Mouse (Mus musculus) midbrain, embryonic 16.5 days (tissue): ENCODE data around the gene Ifnl3. TPM values are rescaled to one million over a fixed set of nuclear protein-coding genes. Genes with fewer than 3 reads are reported as not detected.
"Not testable (repeated sequence)": the region's sequence is repeated elsewhere in the genome, so short reads cannot be mapped to it uniquely, and the experiment has no call there.

ENCODE experiments used
- ATAC-seq: fragments of 200-750 bp; cut with Nextera tagmentation; 2 replicates; pipeline ENCODE4 v1.8.0; 2017; ENCODE audit warnings: moderate TSS enrichment
- H3K27ac ChIP-seq: fragments of 300-500 bp; sonication (generic); 2 replicates; pipeline ENCODE4 v1.5.1; 2014; ENCODE audit warnings: mild to moderate bottlenecking, low read length, mixed read lengths
- H3K27me3 ChIP-seq: fragments of 300-500 bp; sonication (generic); 2 replicates; pipeline ENCODE4 v1.6.1; 2014; ENCODE audit warnings: low read depth, low read length, mixed read lengths; ENCODE audit not compliant: control insufficient read depth, insufficient read depth
- H3K36me3 ChIP-seq: fragments of 300-500 bp; sonication (generic); 2 replicates; pipeline ENCODE4 v1.6.1; 2014; ENCODE audit warnings: mild to moderate bottlenecking, low read length, moderate library complexity, mixed read lengths; ENCODE audit not compliant: control insufficient read depth, insufficient read depth
- H3K4me1 ChIP-seq: fragments of 300-500 bp; sonication (generic); 2 replicates; pipeline ENCODE4 v1.6.1; 2014; ENCODE audit warnings: mild to moderate bottlenecking, low read length, mixed read lengths; ENCODE audit not compliant: control insufficient read depth, insufficient read depth
- H3K4me2 ChIP-seq: fragments of 300-500 bp; sonication (generic); 2 replicates; pipeline ENCODE4 v1.6.1; 2014; ENCODE audit warnings: mild to moderate bottlenecking, low read length, mixed read lengths
- H3K4me3 ChIP-seq: fragments of 300-500 bp; sonication (generic); 2 replicates; pipeline ENCODE4 v1.5.1; 2014; ENCODE audit warnings: low read depth, mild to moderate bottlenecking, low read length, moderate library complexity, mixed read lengths
- H3K9ac ChIP-seq: fragments of 300-500 bp; sonication (generic); 2 replicates; pipeline ENCODE4 v1.6.1; 2014; ENCODE audit warnings: low read depth, low read length, mixed read lengths
- H3K9me3 ChIP-seq: fragments of 300-500 bp; sonication (generic); replicated peaks from 2 replicates; pipeline ENCODE4 v1.6.1; 2014; ENCODE audit warnings: mild to moderate bottlenecking, low read length, mixed read lengths; ENCODE audit not compliant: control insufficient read depth, poor library complexity, severe bottlenecking
- WGBS: fragments of 180-500 bp; shearing (Covaris S2); extraction: QIAGEN DNeasy Blood & Tissue Kit; methylation state at CpG from one replicate; pipeline ENCODE4 v1.1.7; 2014; 5-methylcytosine and 5-hydroxymethylcytosine counted together
- polyA plus RNA-seq: library from polyadenylated mRNA; unstranded; fragments of >200 nt; fragmentation: Nextera tagmentation; extraction: Ambion mirVana; gene quantifications from 2 replicates; pipeline ENCODE4 v1.2.1, GENCODE M21; 2015

Ifnl3 gene
- polyA plus RNA-seq, 1 experiment from 2014 or later = not detected

DNA sequence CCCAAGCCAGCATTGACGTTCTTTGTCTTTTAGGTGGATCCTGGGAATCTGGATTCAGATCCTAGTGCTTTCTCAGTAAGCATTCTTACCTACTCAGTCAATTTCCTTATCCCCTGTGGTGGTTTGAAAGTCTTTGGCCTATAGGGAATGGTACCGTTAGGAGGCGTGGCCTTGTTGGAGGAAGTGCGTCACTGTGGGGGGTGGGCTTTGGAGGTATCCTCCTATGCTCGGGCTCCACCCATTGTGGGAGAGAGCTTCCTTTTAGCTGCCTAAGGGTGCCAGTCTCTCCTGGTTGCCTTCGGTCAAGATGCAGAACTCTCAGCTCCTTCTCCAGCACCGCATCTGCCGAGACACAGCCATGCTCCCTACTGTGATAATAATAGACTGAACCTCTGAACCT, 30.3 kb upstream of the Ifnl3 start:
- H3K4me2 ChIP-seq = no peak overlapping the region
- H3K27ac ChIP-seq = no peak overlapping the region
- 85% methylated on average over 8 of the region's 8 CpGs for WGBS
- H3K9me3 ChIP-seq = no peaks in the 10 kb centered on the region
- peaks cover 6% of the 10 kb centered on the region; the same call in 1 of the 2 replicates for H3K4me1 ChIP-seq
- no peaks in the 10 kb centered on the region for H3K36me3 ChIP-seq
- no peak overlapping the region for H3K4me3 ChIP-seq
- H3K27me3 ChIP-seq = peaks cover under 1% of the 10 kb centered on the region; the same call in 1 of the 2 replicates
- no peak for ATAC-seq
- H3K9ac ChIP-seq = no peak overlapping the region

DNA sequence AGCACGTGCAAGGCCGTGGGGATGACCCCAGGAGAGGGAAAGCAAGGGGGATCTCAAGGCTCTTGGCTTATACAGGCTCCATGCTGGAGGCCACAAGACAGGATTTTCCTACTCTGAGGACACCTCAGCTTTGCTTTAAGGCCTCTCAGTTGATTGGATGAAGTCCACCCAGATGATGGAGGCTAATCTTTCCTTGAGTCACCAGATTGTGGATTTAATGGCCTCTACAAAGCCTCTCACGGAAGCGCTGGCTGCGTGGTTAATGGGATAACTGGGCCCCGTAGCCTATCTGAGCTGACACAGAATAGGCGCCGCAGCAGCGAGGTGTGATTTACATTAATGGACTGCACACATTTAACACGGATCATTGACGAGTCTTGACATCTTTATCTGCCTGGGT, 27.2 kb upstream of the Ifnl3 start:
- no peak overlapping the region for H3K4me2 ChIP-seq
- H3K4me3 ChIP-seq = no peak overlapping the region
- no peaks in the 10 kb centered on the region for H3K9me3 ChIP-seq
- H3K27ac ChIP-seq = no peak overlapping the region; the same call in 1 of the 2 replicates
- no peaks in the 10 kb centered on the region for H3K36me3 ChIP-seq
- H3K9ac ChIP-seq = no peak overlapping the region
- ATAC-seq = peak; percentile 32; the same call in 1 of the 2 replicates
- 25% methylated on average over 11 of the region's 11 CpGs for WGBS
- no peaks in the 10 kb centered on the region for H3K4me1 ChIP-seq
- no peaks in the 10 kb centered on the region for H3K27me3 ChIP-seq

DNA sequence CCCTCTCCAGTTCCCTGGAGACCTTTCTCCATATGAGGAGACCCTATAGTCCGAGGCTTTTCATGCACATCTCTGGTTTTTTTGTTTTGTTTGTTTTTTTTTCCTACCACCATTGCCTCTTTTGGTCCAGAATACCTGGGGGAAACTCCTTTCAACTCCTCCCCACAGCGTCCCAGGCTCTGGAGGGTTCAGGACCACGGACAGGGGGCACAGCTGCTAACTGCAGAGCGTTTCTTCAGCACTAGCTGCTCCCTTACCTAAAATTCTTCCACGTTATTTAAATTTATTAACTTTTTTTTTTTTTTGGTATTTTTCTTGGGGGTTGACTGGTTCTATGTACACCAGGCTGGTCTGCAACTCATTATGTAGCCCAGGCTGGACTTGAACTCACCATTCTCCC, 17.1 kb upstream of the Ifnl3 start:
- no peak for ATAC-seq
- no peaks in the 10 kb centered on the region; the same call in 1 of the 2 replicates for H3K9me3 ChIP-seq
- no peaks in the 10 kb centered on the region for H3K36me3 ChIP-seq
- no peak overlapping the region for H3K4me3 ChIP-seq
- H3K27ac ChIP-seq = no peak overlapping the region
- no peaks in the 10 kb centered on the region for H3K27me3 ChIP-seq
- 9% methylated on average over 5 of the region's 5 CpGs for WGBS
- H3K9ac ChIP-seq = no peak overlapping the region
- H3K4me2 ChIP-seq = no peak overlapping the region
- H3K4me1 ChIP-seq = no peaks in the 10 kb centered on the region

DNA sequence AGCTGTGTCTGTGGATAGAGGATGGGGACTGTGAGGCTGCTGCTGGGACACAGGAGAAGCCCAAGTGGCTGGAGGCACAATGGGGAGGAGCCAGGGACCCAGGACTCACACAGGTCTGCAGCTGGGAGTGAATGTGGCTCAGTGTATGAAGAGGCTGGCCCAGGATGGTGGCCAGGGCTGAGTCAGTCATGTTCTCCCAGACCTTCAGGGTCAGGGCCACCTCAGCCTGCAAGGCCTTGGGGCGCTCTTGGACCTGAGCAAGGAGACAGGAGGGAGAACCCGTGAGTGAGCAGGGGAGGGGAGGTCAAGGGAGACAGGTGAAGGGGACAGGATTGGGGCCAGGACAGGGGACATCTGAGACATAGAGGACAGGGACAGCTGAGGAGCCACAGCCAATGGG, 13.5 kb upstream of the Ifnl3 start:
- H3K27me3 ChIP-seq, H3K4me2 ChIP-seq, H3K4me1 ChIP-seq, H3K4me3 ChIP-seq, H3K9ac ChIP-seq, H3K9me3 ChIP-seq, ATAC-seq, H3K36me3 ChIP-seq, H3K27ac ChIP-seq: not testable (repeated sequence)
- WGBS = no CpG with 5 or more reads among the region's 2 CpGs

DNA sequence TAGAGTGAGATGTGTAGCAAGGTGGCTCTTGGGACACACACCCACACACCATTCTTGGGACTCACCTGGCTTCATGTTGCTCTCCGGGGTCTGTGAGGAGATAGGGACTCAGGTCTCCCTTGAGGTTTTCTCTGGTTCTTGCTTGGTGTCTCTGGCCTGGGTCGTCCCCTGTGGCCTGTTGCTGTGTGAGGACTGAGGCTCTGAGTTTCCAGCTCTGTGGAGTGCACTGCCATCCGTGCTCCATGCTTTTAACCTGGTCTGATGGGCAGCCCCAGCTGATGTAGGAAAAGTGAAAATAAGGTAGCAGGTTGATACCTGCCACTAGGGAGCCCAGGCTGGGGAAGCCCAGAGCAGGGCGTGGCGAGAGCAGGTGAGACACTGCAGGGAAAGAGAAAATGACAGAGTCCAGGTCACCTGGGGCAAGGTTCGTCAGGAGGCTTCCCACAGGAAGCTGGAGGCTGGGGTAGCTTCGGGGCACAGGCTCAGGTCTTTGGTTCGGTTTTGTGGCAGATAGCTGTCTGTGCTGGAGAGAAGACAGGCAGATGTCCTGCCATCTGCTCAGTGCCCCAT, 12.1 kb upstream of the Ifnl3 start, which contains the start of gene Ifnl2:
Gene Ifnl2, minus strand, starts transcription at position 51 of the 570 bp plus-strand sequence.
- not testable (repeated sequence) for H3K4me3 ChIP-seq, ATAC-seq, H3K4me2 ChIP-seq, H3K9me3 ChIP-seq, H3K27me3 ChIP-seq, H3K27ac ChIP-seq, H3K4me1 ChIP-seq, H3K36me3 ChIP-seq, H3K9ac ChIP-seq
- WGBS = 69% methylated on average over 8 of the region's 8 CpGs

DNA sequence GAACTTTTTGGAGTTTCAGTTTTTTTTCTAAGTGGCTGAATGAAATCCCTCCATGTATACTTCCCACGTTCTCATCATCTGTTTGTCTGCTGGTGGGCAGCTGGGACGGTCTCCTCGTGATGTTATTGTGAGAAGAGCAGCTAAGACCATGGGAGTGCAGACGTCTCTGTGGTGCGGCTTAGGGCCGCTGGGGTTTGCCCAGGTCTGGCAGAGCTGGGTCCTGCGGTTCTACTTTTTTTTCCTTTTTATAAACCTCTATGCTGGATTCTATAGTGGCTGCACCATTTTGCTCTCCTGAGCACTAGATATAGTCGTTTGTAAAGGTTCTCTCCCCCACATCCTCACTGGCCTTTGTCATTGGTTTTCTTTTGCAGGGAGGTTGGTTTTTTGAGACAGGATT, 11.2 kb upstream of the Ifnl3 start:
- H3K27me3 ChIP-seq = no peaks in the 10 kb centered on the region; the same call in 1 of the 2 replicates
- no peaks in the 10 kb centered on the region for H3K36me3 ChIP-seq
- H3K4me2 ChIP-seq = no peak overlapping the region
- 76% methylated on average over 8 of the region's 8 CpGs for WGBS
- no peaks in the 10 kb centered on the region for H3K4me1 ChIP-seq
- H3K9ac ChIP-seq = no peak overlapping the region
- ATAC-seq = no peak
- no peaks in the 10 kb centered on the region for H3K9me3 ChIP-seq
- no peak overlapping the region for H3K27ac ChIP-seq
- H3K4me3 ChIP-seq = no peak overlapping the region

DNA sequence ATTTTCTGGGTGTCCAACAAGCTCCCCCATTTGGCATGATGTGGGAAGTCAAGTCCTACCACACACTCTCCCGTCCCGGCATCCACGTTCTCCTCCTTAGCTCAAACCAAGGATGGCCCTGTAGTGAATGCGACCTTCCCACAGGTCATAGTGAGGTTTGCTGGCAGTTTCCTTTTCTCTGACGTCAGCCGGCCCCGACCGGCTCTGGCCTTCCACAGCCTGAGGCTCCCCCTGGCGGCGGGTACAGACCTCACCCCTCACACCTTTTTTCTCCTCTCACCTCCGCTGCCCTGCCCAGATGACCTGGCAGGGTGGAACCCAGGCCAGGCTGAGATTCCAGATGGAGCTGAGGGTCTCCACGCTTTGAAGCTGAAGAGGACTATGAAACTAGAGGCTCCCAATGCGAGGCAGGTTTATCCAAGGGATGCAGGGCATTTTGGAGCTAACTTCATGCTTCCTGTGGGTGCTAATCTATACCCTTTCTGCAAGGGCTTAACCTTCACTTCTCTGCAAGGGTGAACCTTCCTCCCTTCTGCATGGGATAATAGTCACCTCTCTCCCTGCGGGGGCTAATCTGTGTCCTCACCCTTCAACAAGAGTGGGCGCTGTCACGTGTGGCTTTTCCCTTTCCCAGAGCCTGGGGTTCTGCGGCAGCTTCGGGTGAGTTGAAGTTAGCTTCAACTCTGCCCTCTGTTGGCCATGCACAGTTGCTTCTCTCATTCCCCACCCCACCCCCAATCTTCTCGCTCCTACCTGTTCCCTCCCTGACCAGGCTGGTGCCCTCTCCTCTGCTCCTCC, 5.5 kb downstream of the Ifnl3 start:
- H3K4me3 ChIP-seq = no peak overlapping the region
- H3K9ac ChIP-seq = no peak overlapping the region
- H3K36me3 ChIP-seq = no peaks in the 10 kb centered on the region
- WGBS = 9% methylated on average over 19 of the region's 19 CpGs
- no peak overlapping the region for H3K27ac ChIP-seq
- H3K4me1 ChIP-seq = no peaks in the 10 kb centered on the region
- ATAC-seq = no peak
- no peaks in the 10 kb centered on the region for H3K27me3 ChIP-seq
- no peak overlapping the region for H3K4me2 ChIP-seq
- H3K9me3 ChIP-seq = no peaks in the 10 kb centered on the region

DNA sequence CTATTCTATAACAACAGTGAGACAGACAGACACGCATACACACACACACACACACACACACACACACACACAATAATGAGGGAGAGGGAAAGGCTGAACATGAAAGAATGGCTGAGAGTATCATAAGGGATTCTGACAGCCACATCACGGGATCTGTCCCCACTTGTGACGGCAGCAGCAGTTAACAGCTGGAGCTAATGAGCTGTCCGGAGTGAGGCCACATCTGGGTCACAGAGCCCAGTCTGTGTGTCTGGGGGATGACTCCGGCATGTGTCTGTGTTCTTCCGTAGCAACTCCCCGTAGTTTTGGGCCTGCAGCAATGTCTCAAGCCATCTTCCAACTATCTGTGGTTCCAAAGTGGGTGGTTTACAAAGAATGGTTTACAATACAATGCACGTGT, 9.4 kb downstream of the Ifnl3 start:
- no peak overlapping the region for H3K4me2 ChIP-seq
- 75% methylated on average over 8 of the region's 8 CpGs for WGBS
- no peaks in the 10 kb centered on the region for H3K9me3 ChIP-seq
- no peaks in the 10 kb centered on the region for H3K36me3 ChIP-seq
- H3K4me1 ChIP-seq = no peaks in the 10 kb centered on the region
- no peak overlapping the region for H3K27ac ChIP-seq
- H3K4me3 ChIP-seq = no peak overlapping the region
- H3K9ac ChIP-seq = no peak overlapping the region
- ATAC-seq = no peak
- H3K27me3 ChIP-seq = no peaks in the 10 kb centered on the region

DNA sequence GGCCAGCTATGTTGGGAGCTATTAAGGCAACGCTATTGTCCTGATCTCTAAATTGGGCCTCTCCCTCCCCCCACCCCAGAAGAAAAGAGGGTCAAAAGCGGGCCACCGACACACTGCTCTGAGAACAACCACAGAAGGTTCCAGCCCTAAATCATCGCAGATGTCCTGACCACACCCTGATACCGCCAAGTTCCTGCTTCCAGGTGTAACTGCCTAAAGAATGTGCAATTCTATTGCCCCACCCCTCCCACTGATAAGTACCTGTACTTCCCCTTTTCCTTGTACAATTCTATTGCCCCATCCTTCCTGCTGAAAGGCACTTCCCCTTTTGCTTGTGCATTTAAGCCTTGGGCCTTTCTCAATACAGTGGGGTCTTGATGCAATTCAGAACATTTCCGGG, 16.2 kb downstream of the Ifnl3 start:
- 89% methylated on average over 6 of the region's 6 CpGs for WGBS
- not testable (repeated sequence) for ATAC-seq, H3K27me3 ChIP-seq, H3K9ac ChIP-seq, H3K9me3 ChIP-seq, H3K4me1 ChIP-seq, H3K36me3 ChIP-seq, H3K4me2 ChIP-seq, H3K4me3 ChIP-seq, H3K27ac ChIP-seq
